Mouse (Mus musculus) liver, embryonic 14.5 days (tissue): ENCODE results near the gene Bank1. TPM values are rescaled to one million over a fixed set of nuclear protein-coding genes. Genes with fewer than 3 reads are reported as not detected.

ENCODE experiments used
- ATAC-seq: fragments of 200-750 bp; cut with Nextera tagmentation; 2 replicates; pipeline ENCODE4 v1.8.0; 2017; ENCODE audit warnings: moderate number of reproducible peaks, mild to moderate bottlenecking, moderate library complexity; ENCODE audit not compliant: insufficient read depth
- DNase-seq, 3 experiments: peaks; one replicate each; pipeline ENCODE4 v3.0.0-alpha.2; 2012 to 2013; ENCODE audit warnings: low read depth in 3 of 3, low spot score in 3 of 3
- H3K27ac ChIP-seq: fragments of 300-500 bp; sonication (generic); 2 replicates; pipeline ENCODE4 v1.5.1; 2014; ENCODE audit warnings: moderate library complexity, mild to moderate bottlenecking, control low read depth, inconsistent platforms
- H3K27me3 ChIP-seq: fragments of 300-500 bp; sonication (generic); 2 replicates; pipeline ENCODE4 v1.6.1; 2014; ENCODE audit warnings: mild to moderate bottlenecking, low read length, moderate library complexity; ENCODE audit not compliant: control insufficient read depth, insufficient read depth
- H3K36me3 ChIP-seq: fragments of 300-500 bp; sonication (generic); replicated peaks from 2 replicates; pipeline ENCODE4 v1.6.1; 2014; ENCODE audit warnings: low read depth; ENCODE audit not compliant: control insufficient read depth, insufficient read depth
- H3K4me1 ChIP-seq, 2 experiments: fragments of 200-500 bp in 1 of 2; fragments of 300-500 bp in 1 of 2; sonication (generic) in 1 of 2; replicated peaks; 2 replicates each; pipeline ENCODE4 v1.6.1; 2012 to 2014; ENCODE audit warnings: antibody characterized with exemption in 1 of 2, inconsistent platforms in 1 of 2, low read length in 1 of 2; ENCODE audit not compliant: control insufficient read depth in 2 of 2, insufficient read depth in 2 of 2
- H3K4me2 ChIP-seq: fragments of 300-500 bp; sonication (generic); 2 replicates; pipeline ENCODE4 v1.6.1; 2014; ENCODE audit warnings: low read depth, mild to moderate bottlenecking, control low read depth, moderate library complexity
- H3K4me3 ChIP-seq, 2 experiments: fragments of 200-500 bp in 1 of 2; fragments of 300-500 bp in 1 of 2; sonication (generic) in 1 of 2; 2 replicates each; pipeline ENCODE4 v1.5.1; 2012 to 2014; ENCODE audit warnings: low read depth in 2 of 2, low read length in 2 of 2, mild to moderate bottlenecking in 2 of 2, control low read depth in 1 of 2, inconsistent platforms in 1 of 2, moderate library complexity in 1 of 2; ENCODE audit not compliant: insufficient read depth in 1 of 2
- H3K9ac ChIP-seq: fragments of 300-500 bp; sonication (generic); replicated peaks from 2 replicates; pipeline ENCODE4 v1.6.1; 2014; ENCODE audit warnings: mild to moderate bottlenecking, control low read depth, moderate library complexity
- H3K9me3 ChIP-seq: fragments of 300-500 bp; sonication (generic); 2 replicates; pipeline ENCODE4 v1.6.1; 2016; ENCODE audit warnings: low read length, mixed read lengths; ENCODE audit not compliant: control insufficient read depth
- CTCF ChIP-seq: IDR thresholded peaks from 2 replicates; pipeline ENCODE4 v1.5.1; 2016; ENCODE audit warnings: antibody characterized with exemption, low read depth, control low read depth
- EP300 ChIP-seq: IDR thresholded peaks from 2 replicates; pipeline ENCODE4 v1.6.1; 2016; ENCODE audit warnings: antibody characterized with exemption, low read depth
- WGBS: fragments of 180-500 bp; shearing (Covaris S2); extraction: QIAGEN DNeasy Blood & Tissue Kit; methylation state at CpG from one replicate; pipeline ENCODE4 v1.1.7; 2014; ENCODE audit not compliant: insufficient replicate concordance; 5-methylcytosine and 5-hydroxymethylcytosine counted together
- polyA plus RNA-seq, 2 experiments: library from polyadenylated mRNA; depleted of rRNA in 1 of 2; stranded (reverse) in 1 of 2; unstranded in 1 of 2; fragments of >200 nt; fragmentation: Nextera tagmentation in 1 of 2; extraction: Ambion mirVana in 1 of 2; gene quantifications; 2 replicates each; pipeline versions ENCODE4 v1.2.1 to v1.2.3; 2012 to 2014

The Bank1 gene
- polyA plus RNA-seq, 2 experiments, result 1.3 to 1.7 TPM

GRCm38 (mm10) chr3:136348611-136349010, 22.7 kb upstream of the Bank1 start:
- Histone ChIP-seq H3K27me3 (no peaks in the 10 kb centered on the region), H3K9me3 (no peaks in the 10 kb centered on the region), H3K4me2 (no peak overlapping the region), H3K4me3 (no peak overlapping the region), H3K27ac (no peak overlapping the region), H3K9ac (no peak overlapping the region), H3K36me3 (no peaks in the 10 kb centered on the region), H3K4me1 (no peaks in the 10 kb centered on the region)
- ATAC-seq, result no peak
- DNase-seq, result no peak
- WGBS, result 47% methylated on average over 1 of the region's 1 CpGs
- TF ChIP-seq CTCF (no peak), EP300 (no peak)

GRCm38 (mm10) chr3:136347277-136347676, 21.4 kb upstream of the Bank1 start:
- Histone ChIP-seq H3K9me3 (no peaks in the 10 kb centered on the region), H3K36me3 (no peaks in the 10 kb centered on the region), H3K4me3 (no peak overlapping the region), H3K27me3 (no peaks in the 10 kb centered on the region), H3K27ac (no peak overlapping the region), H3K9ac (no peak overlapping the region), H3K4me1 (no peaks in the 10 kb centered on the region), H3K4me2 (no peak overlapping the region)
- DNase-seq (no peak), ATAC-seq (no peak)
- TF ChIP-seq EP300 (no peak), CTCF (no peak)
- 40% methylated on average over 1 of the region's 1 CpGs for WGBS

GRCm38 (mm10) chr3:136341911-136342310, 16.0 kb upstream of the Bank1 start:
- no peak for ATAC-seq
- H3K4me2 ChIP-seq, result no peak overlapping the region
- WGBS, result 50% methylated on average over 2 of the region's 2 CpGs
- DNase-seq, result no peak
- H3K4me1 ChIP-seq, result no peaks in the 10 kb centered on the region
- no peak overlapping the region for H3K9ac ChIP-seq
- H3K27ac ChIP-seq, result no peak overlapping the region
- no peaks in the 10 kb centered on the region for H3K36me3 ChIP-seq
- TF ChIP-seq EP300 (no peak), CTCF (no peak)
- no peaks in the 10 kb centered on the region for H3K27me3 ChIP-seq
- H3K9me3 ChIP-seq, result no peaks in the 10 kb centered on the region
- no peak overlapping the region for H3K4me3 ChIP-seq

- DNase-seq, result no peak
- ATAC-seq, result no peak
- Histone ChIP-seq H3K9me3 (no peaks in the 10 kb centered on the region), H3K9ac (no peak overlapping the region), H3K36me3 (no peaks in the 10 kb centered on the region), H3K4me3 (no peak overlapping the region), H3K27me3 (no peaks in the 10 kb centered on the region), H3K4me2 (no peak overlapping the region), H3K27ac (no peak overlapping the region), H3K4me1 (no peaks in the 10 kb centered on the region)
- no peak for TF ChIP-seq CTCF
- WGBS, result 68% methylated on average over 2 of the region's 2 CpGs
These were observed 14.0 kb upstream of the Bank1 start for GRCm38 (mm10) chr3:136339896-136340295.

GRCm38 (mm10) chr3:136331135-136331534, 5.3 kb upstream of the Bank1 start:
- Histone ChIP-seq H3K4me2 (no peak overlapping the region), H3K4me3 (no peak overlapping the region), H3K36me3 (no peaks in the 10 kb centered on the region), H3K4me1 (no peaks in the 10 kb centered on the region), H3K9ac (no peak overlapping the region), H3K27ac (no peak overlapping the region), H3K27me3 (no peaks in the 10 kb centered on the region), H3K9me3 (no peaks in the 10 kb centered on the region)
- 18% methylated on average over 2 of the region's 2 CpGs for WGBS
- TF ChIP-seq EP300 (no peak), CTCF (no peak)
- DNase-seq (peak in 1 of 3 experiments; percentile 9), ATAC-seq (peak; percentile 37)

- DNase-seq (no peak), ATAC-seq (no peak)
- Histone ChIP-seq H3K4me2 (no peak overlapping the region), H3K27me3 (no peaks in the 10 kb centered on the region), H3K27ac (no peak overlapping the region), H3K9me3 (no peaks in the 10 kb centered on the region), H3K4me1 (no peaks in the 10 kb centered on the region), H3K36me3 (no peaks in the 10 kb centered on the region), H3K4me3 (no peak overlapping the region), H3K9ac (no peak overlapping the region)
- TF ChIP-seq EP300 (no peak), CTCF (no peak)
These were observed 4.2 kb upstream of the Bank1 start for GRCm38 (mm10) chr3:136330043-136330442.
